Mouse (Mus musculus) neural tube, embryonic 14.5 days (tissue): Measurements from ENCODE around the gene Serpina5. TPM values are rescaled to one million over a fixed set of nuclear protein-coding genes. Genes with fewer than 3 reads are reported as not detected.
"Not testable (repeated sequence)": the region's sequence is repeated elsewhere in the genome, so short reads cannot be mapped to it uniquely, and the experiment has no call there.

Experiments
- ATAC-seq: fragments of 200-750 bp; cut with Nextera tagmentation; 2 replicates; pipeline ENCODE4 v1.8.0; 2017; ENCODE audit warnings: low read depth, mild to moderate bottlenecking, moderate TSS enrichment, moderate library complexity
- H3K27ac ChIP-seq: fragments of 300-500 bp; sonication (generic); 2 replicates; pipeline ENCODE4 v1.5.1; 2014; ENCODE audit warnings: low read depth, mild to moderate bottlenecking, control low read depth, low read length, moderate library complexity, mixed read lengths
- H3K27me3 ChIP-seq: fragments of 300-500 bp; sonication (generic); 2 replicates; pipeline ENCODE4 v1.6.1; 2014; ENCODE audit warnings: low read length; ENCODE audit not compliant: control insufficient read depth, insufficient read depth
- H3K36me3 ChIP-seq: fragments of 300-500 bp; sonication (generic); 2 replicates; pipeline ENCODE4 v1.6.1; 2014; ENCODE audit warnings: low read length, mixed read lengths; ENCODE audit not compliant: control insufficient read depth, insufficient read depth
- H3K4me1 ChIP-seq: fragments of 300-500 bp; sonication (generic); 2 replicates; pipeline ENCODE4 v1.6.1; 2014; ENCODE audit warnings: low read length; ENCODE audit not compliant: control insufficient read depth, insufficient read depth
- H3K4me2 ChIP-seq: fragments of 300-500 bp; sonication (generic); 2 replicates; pipeline ENCODE4 v1.6.1; 2014; ENCODE audit warnings: mild to moderate bottlenecking, low read depth, low read length, control low read depth
- H3K4me3 ChIP-seq: fragments of 300-500 bp; sonication (generic); 2 replicates; pipeline ENCODE4 v1.5.1; 2014; ENCODE audit warnings: low read depth, low read length, control low read depth, mixed read lengths
- H3K9ac ChIP-seq: fragments of 300-500 bp; sonication (generic); replicated peaks from 2 replicates; pipeline ENCODE4 v1.6.1; 2014; ENCODE audit warnings: low read depth, mild to moderate bottlenecking, control low read depth, low read length, mixed read lengths
- H3K9me3 ChIP-seq: fragments of 300-500 bp; sonication (generic); 2 replicates; pipeline ENCODE4 v1.6.1; 2016; ENCODE audit warnings: low read length; ENCODE audit not compliant: control insufficient read depth
- WGBS: fragments of 180-500 bp; shearing (Covaris S2); extraction: QIAGEN DNeasy Blood & Tissue Kit; methylation state at CpG from one replicate; pipeline ENCODE4 v1.1.7; 2014; 5-methylcytosine and 5-hydroxymethylcytosine counted together
- polyA plus RNA-seq: library from polyadenylated mRNA; unstranded; fragments of >200 nt; fragmentation: Nextera tagmentation; extraction: Ambion mirVana; gene quantifications from 2 replicates; pipeline ENCODE4 v1.2.1, GENCODE M21; 2014

Gene Serpina5
- polyA plus RNA-seq, 1 experiment from 2014 or later, result not detected

GRCm38 (mm10) chr12:104112333-104112732 is 11.4 kb downstream of the Serpina5 start, which contains the start of gene Serpina3a:
Gene Serpina3a, plus strand, starts transcription at chr12:104112724.
- H3K4me3 ChIP-seq, H3K36me3 ChIP-seq, H3K9ac ChIP-seq, H3K4me2 ChIP-seq, H3K27me3 ChIP-seq, H3K9me3 ChIP-seq, ATAC-seq, H3K4me1 ChIP-seq, H3K27ac ChIP-seq: not testable (repeated sequence)
- 93% methylated on average over 11 of the region's 11 CpGs for WGBS

- no peaks in the 10 kb centered on the region for H3K27me3 ChIP-seq
- 58% methylated on average over 3 of the region's 3 CpGs for WGBS
- H3K4me1 ChIP-seq, result no peaks in the 10 kb centered on the region
- H3K36me3 ChIP-seq, result no peaks in the 10 kb centered on the region
- no peak overlapping the region for H3K4me2 ChIP-seq
- no peak overlapping the region for H3K9ac ChIP-seq
- no peaks in the 10 kb centered on the region for H3K9me3 ChIP-seq
- no peak for ATAC-seq
- no peak overlapping the region for H3K27ac ChIP-seq
- no peak overlapping the region for H3K4me3 ChIP-seq
Observed at GRCm38 (mm10) chr12:104114921-104115579, 14.1 kb downstream of the Serpina5 start.

- Histone ChIP-seq H3K27ac (no peak overlapping the region), H3K4me2 (no peak overlapping the region), H3K4me3 (no peak overlapping the region), H3K36me3 (no peaks in the 10 kb centered on the region), H3K4me1 (no peaks in the 10 kb centered on the region), H3K9me3 (no peaks in the 10 kb centered on the region), H3K9ac (no peak overlapping the region), H3K27me3 (no peaks in the 10 kb centered on the region)
- ATAC-seq, result no peak
- WGBS, result 86% methylated on average over 1 of the region's 1 CpGs
Observed at GRCm38 (mm10) chr12:104123097-104123496, 22.2 kb downstream of the Serpina5 start.

GRCm38 (mm10) chr12:104123996-104124395 is 23.1 kb downstream of the Serpina5 start:
- H3K27ac ChIP-seq, result no peak overlapping the region
- WGBS, result 86% methylated on average over 2 of the region's 2 CpGs

GRCm38 (mm10) chr12:104125021-104125560 is 24.2 kb downstream of the Serpina5 start:
- Histone ChIP-seq H3K4me3 (no peak overlapping the region), H3K9ac (no peak overlapping the region), H3K4me2 (no peak overlapping the region), H3K27ac (no peak overlapping the region), H3K27me3 (no peaks in the 10 kb centered on the region), H3K4me1 (no peaks in the 10 kb centered on the region), H3K9me3 (no peaks in the 10 kb centered on the region), H3K36me3 (no peaks in the 10 kb centered on the region)
- 88% methylated on average over 5 of the region's 5 CpGs for WGBS
- ATAC-seq, result no peak

More at GRCm38 (mm10) chr12:104123996-104124395, 23.1 kb downstream of the Serpina5 start:
- Histone ChIP-seq H3K4me1 (no peaks in the 10 kb centered on the region), H3K9ac (no peak overlapping the region), H3K9me3 (no peaks in the 10 kb centered on the region), H3K4me2 (no peak overlapping the region), H3K4me3 (no peak overlapping the region), H3K36me3 (no peaks in the 10 kb centered on the region), H3K27me3 (no peaks in the 10 kb centered on the region)
- no peak for ATAC-seq

- H3K36me3 ChIP-seq, result no peaks in the 10 kb centered on the region
- no peaks in the 10 kb centered on the region for H3K4me1 ChIP-seq
- no peaks in the 10 kb centered on the region for H3K27me3 ChIP-seq
- no peak within 1 kb of the TSS for H3K27ac ChIP-seq
- H3K9ac ChIP-seq, result no peak within 1 kb of the TSS
- WGBS, result 82% methylated on average over 5 of the region's 5 CpGs
- H3K4me2 ChIP-seq, result no peak within 1 kb of the TSS
- ATAC-seq, result no peak
- H3K9me3 ChIP-seq, result no peaks in the 10 kb centered on the region
- H3K4me3 ChIP-seq, result no peak within 1 kb of the TSS
Observed at GRCm38 (mm10) chr12:104127696-104128095, 26.8 kb downstream of the Serpina5 start, which contains the start of gene Serpina3b. Gene Serpina3b, plus strand, starts transcription at chr12:104127996.

- Histone ChIP-seq H3K4me1 (no peaks in the 10 kb centered on the region), H3K9me3 (no peaks in the 10 kb centered on the region), H3K36me3 (no peaks in the 10 kb centered on the region), H3K4me3 (no peak overlapping the region), H3K4me2 (no peak overlapping the region), H3K27ac (no peak overlapping the region), H3K27me3 (no peaks in the 10 kb centered on the region), H3K9ac (no peak overlapping the region)
- no peak for ATAC-seq
Observed at GRCm38 (mm10) chr12:104131041-104131440, 30.1 kb downstream of the Serpina5 start.

GRCm38 (mm10) chr12:104138216-104138615 is 37.3 kb downstream of the Serpina5 start:
- Histone ChIP-seq H3K27me3 (no peaks in the 10 kb centered on the region), H3K4me2 (no peak overlapping the region), H3K4me3 (no peak overlapping the region), H3K9ac (no peak overlapping the region), H3K9me3 (no peaks in the 10 kb centered on the region), H3K27ac (no peak overlapping the region), H3K4me1 (no peaks in the 10 kb centered on the region), H3K36me3 (no peaks in the 10 kb centered on the region)
- WGBS, result 89% methylated on average over 2 of the region's 2 CpGs
- no peak for ATAC-seq

GRCm38 (mm10) chr12:104140543-104141103 is 39.7 kb downstream of the Serpina5 start:
- ATAC-seq, result no peak
- no peaks in the 10 kb centered on the region for H3K36me3 ChIP-seq
- 97% methylated on average over 4 of the region's 4 CpGs for WGBS
- no peak overlapping the region for H3K4me2 ChIP-seq
- H3K27me3 ChIP-seq, result no peaks in the 10 kb centered on the region
- H3K4me1 ChIP-seq, result no peaks in the 10 kb centered on the region
- H3K27ac ChIP-seq, result no peak overlapping the region
- H3K9ac ChIP-seq, result no peak overlapping the region
- H3K9me3 ChIP-seq, result no peaks in the 10 kb centered on the region
- H3K4me3 ChIP-seq, result no peak overlapping the region
